Mouse (Mus musculus) midbrain, postnatal 0 days (tissue): ENCODE data around the gene Rpap3. TPM values are rescaled to one million over a fixed set of nuclear protein-coding genes. Genes with fewer than 3 reads are reported as not detected.

Source experiments
- ATAC-seq: fragments of 200-750 bp; cut with Nextera tagmentation; 2 replicates; pipeline ENCODE4 v1.8.0; 2017; ENCODE audit warnings: moderate number of reproducible peaks, mild to moderate bottlenecking, moderate TSS enrichment, moderate library complexity; ENCODE audit not compliant: low FRiP score
- DNase-seq: peaks from one replicate; pipeline ENCODE4 v3.0.0-alpha.2; 2015; ENCODE audit warnings: low spot score
- H3K27ac ChIP-seq: fragments of 300-500 bp; sonication (generic); 2 replicates; pipeline ENCODE4 v1.5.1; 2014; ENCODE audit warnings: low read depth, mild to moderate bottlenecking, low read length, mixed read lengths
- H3K27me3 ChIP-seq: fragments of 300-500 bp; sonication (generic); 2 replicates; pipeline ENCODE4 v1.6.1; 2014; ENCODE audit warnings: low read length, control low read depth, mixed read lengths; ENCODE audit not compliant: insufficient read depth
- H3K36me3 ChIP-seq: fragments of 300-500 bp; sonication (generic); 2 replicates; pipeline ENCODE4 v1.6.1; 2014; ENCODE audit warnings: low read length, control low read depth, mixed read lengths; ENCODE audit not compliant: insufficient read depth
- H3K4me1 ChIP-seq: fragments of 300-500 bp; sonication (generic); 2 replicates; pipeline ENCODE4 v1.6.1; 2014; ENCODE audit warnings: mild to moderate bottlenecking, control low read depth, antibody characterized with exemption, low read length, mixed read lengths; ENCODE audit not compliant: insufficient read depth
- H3K4me2 ChIP-seq: fragments of 300-500 bp; sonication (generic); 2 replicates; pipeline ENCODE4 v1.6.1; 2014; ENCODE audit warnings: low read depth, mild to moderate bottlenecking, low read length, mixed read lengths; ENCODE audit not compliant: poor library complexity, severe bottlenecking
- H3K4me3 ChIP-seq: fragments of 300-500 bp; sonication (generic); 2 replicates; pipeline ENCODE4 v1.5.1; 2014; ENCODE audit warnings: low read depth, mild to moderate bottlenecking, low read length, moderate library complexity
- H3K9ac ChIP-seq: fragments of 300-500 bp; sonication (generic); replicated peaks from 2 replicates; pipeline ENCODE4 v1.6.1; 2014; ENCODE audit warnings: mild to moderate bottlenecking, low read length, moderate library complexity, mixed read lengths; ENCODE audit not compliant: poor library complexity, severe bottlenecking
- H3K9me3 ChIP-seq: fragments of 300-500 bp; sonication (generic); 2 replicates; pipeline ENCODE4 v1.6.1; 2016; ENCODE audit warnings: low read length, control low read depth
- CTCF ChIP-seq: IDR thresholded peaks from 2 replicates; pipeline ENCODE4 v1.5.1; 2016; ENCODE audit warnings: antibody characterized with exemption, mild to moderate bottlenecking
- WGBS: fragments of 180-500 bp; shearing (Covaris S2); extraction: QIAGEN DNeasy Blood & Tissue Kit; methylation state at CpG from one replicate; pipeline ENCODE4 v1.1.7; 2014; 5-methylcytosine and 5-hydroxymethylcytosine counted together
- polyA plus RNA-seq: library from polyadenylated mRNA; unstranded; fragments of >200 nt; fragmentation: Nextera tagmentation; extraction: Ambion mirVana; gene quantifications from 2 replicates; pipeline ENCODE4 v1.2.1, GENCODE M21; 2015
- total RNA-seq: library from RNA; depleted of rRNA; stranded (reverse); fragments of >200 nt; gene quantifications from 2 replicates; pipeline ENCODE4 v1.2.3, GENCODE M21; 2014; rRNA removed

Gene Rpap3
- total RNA-seq = 21.8 and 35.2 TPM in 2 replicates
- polyA plus RNA-seq = 44.4 and 46.2 TPM in 2 replicates

DNA sequence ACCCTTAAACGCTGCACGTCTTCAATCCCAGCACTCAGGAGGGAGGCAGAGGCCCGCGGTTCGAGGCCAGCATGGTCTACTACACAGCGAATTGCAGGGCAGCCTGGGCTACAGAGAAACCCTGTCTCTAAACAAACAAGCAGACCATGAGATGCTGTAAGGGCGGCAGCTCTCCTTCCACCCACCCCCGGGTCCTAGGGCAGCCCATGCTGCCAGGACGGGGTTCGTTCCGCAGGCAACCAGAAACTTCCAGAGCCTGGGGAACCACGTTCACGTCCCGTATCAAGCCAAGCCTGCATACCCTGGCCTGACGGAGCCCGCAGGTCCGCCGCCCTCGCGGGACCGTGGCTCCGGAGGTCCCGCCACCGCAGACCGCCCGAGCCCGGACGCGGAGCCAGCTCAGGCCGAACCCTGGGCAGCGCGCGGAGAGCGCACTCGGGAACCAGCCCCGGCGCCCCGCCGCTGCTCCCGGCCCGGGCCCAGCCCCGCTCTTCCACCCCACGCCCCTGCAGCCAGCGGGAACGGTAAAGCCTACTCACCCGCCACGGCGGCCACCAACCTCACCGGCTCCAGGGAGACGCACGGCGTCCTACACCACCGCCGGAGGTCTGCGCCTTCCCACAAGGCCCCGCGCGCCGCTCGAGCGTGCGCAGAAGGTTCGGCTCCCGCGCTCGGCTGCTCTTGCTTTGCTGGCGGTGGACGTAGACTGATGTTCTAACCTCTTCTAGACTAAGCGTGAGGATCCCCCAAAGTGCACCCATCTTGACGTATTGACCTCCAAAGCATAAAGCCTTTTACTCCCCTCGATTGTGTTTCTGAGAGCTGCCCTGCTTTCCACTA lies at the start of gene Rpap3:
TSS of gene Rpap3 (minus strand) at position 615 of the 840 bp plus-strand sequence.
- H3K4me3 ChIP-seq = peak within 1 kb of the TSS; percentile 90
- ATAC-seq = peak; percentile 84
- no peak for TF ChIP-seq CTCF
- 0 out of 2 replicates have a peak within 1 kb of the TSS, but pooled peaks have one; percentile 28 for H3K27ac ChIP-seq
- H3K27me3 ChIP-seq = no peaks in the 10 kb centered on the region
- no peaks in the 10 kb centered on the region for H3K9me3 ChIP-seq
- under 1% methylated on average over 69 of the region's 71 CpGs for WGBS
- peak within 1 kb of the TSS; percentile 54 for H3K4me2 ChIP-seq
- peak; percentile 89 for DNase-seq
- peak within 1 kb of the TSS; percentile 91 for H3K9ac ChIP-seq
- no peaks in the 10 kb centered on the region; the same call in 1 of the 2 replicates for H3K4me1 ChIP-seq
- peaks cover 13% of the 10 kb centered on the region; the same call in 1 of the 2 replicates for H3K36me3 ChIP-seq

DNA sequence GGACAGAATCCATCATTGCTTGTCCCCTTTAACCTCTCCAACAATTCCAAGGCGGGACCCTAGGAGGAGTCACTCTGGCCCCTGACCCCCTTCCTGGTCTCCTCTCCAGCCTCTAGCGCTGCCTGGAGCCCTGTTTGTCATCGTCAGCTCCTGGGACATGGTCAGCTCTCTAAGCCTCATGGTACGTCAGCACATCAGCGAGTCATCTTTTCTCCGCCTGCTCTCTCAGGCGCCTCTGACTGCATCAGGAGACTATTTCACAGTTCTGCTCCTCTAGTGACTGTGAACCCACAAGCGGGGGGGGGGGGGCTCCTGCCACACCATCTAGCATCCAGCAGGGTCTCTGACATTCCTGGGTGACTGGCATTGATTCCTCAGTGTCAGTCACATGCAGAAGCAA lies 49.7 kb upstream of the Rpap3 start:
- H3K4me3 ChIP-seq = no peak overlapping the region
- TF ChIP-seq CTCF = no peak
- WGBS = 52% methylated on average over 8 of the region's 8 CpGs
- peaks cover 4% of the 10 kb centered on the region; the same call in 1 of the 2 replicates for H3K27me3 ChIP-seq
- DNase-seq (no peak), ATAC-seq (no peak)
- H3K9ac ChIP-seq = no peak overlapping the region
- H3K27ac ChIP-seq = no peak overlapping the region
- H3K36me3 ChIP-seq = peaks cover 40% of the 10 kb centered on the region
- H3K4me1 ChIP-seq = no peaks in the 10 kb centered on the region
- no peaks in the 10 kb centered on the region for H3K9me3 ChIP-seq
- H3K4me2 ChIP-seq = no peak overlapping the region

DNA sequence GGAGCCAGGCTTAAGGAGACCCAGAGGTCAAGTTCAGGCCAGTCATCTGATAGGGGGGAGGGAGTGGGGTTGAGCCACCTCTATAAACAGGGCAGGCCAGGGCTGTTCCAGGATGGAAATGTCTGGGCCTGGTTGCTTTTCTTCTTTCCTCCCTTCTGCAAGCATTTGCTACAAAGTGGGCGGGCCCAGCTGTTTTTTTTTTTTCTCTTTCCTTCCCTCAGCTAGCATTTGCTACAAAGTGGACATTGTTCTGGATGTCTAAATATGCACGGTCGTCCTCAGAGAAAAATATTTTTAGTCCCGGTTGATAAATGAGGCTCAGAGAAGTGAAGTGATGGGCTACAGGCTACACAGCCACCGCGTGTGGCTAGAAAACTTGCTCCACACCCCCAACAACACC lies 48.9 kb upstream of the Rpap3 start:
- no peak for ATAC-seq
- WGBS = 77% methylated on average over 6 of the region's 6 CpGs
- no peak for TF ChIP-seq CTCF
- no peak for DNase-seq
- peaks cover 4% of the 10 kb centered on the region; the same call in 1 of the 2 replicates for H3K27me3 ChIP-seq
- H3K27ac ChIP-seq = no peak overlapping the region
- no peaks in the 10 kb centered on the region for H3K9me3 ChIP-seq
- no peaks in the 10 kb centered on the region for H3K4me1 ChIP-seq
- no peak overlapping the region for H3K4me3 ChIP-seq
- H3K9ac ChIP-seq = no peak overlapping the region
- H3K36me3 ChIP-seq = peaks cover 37% of the 10 kb centered on the region
- H3K4me2 ChIP-seq = no peak overlapping the region

DNA sequence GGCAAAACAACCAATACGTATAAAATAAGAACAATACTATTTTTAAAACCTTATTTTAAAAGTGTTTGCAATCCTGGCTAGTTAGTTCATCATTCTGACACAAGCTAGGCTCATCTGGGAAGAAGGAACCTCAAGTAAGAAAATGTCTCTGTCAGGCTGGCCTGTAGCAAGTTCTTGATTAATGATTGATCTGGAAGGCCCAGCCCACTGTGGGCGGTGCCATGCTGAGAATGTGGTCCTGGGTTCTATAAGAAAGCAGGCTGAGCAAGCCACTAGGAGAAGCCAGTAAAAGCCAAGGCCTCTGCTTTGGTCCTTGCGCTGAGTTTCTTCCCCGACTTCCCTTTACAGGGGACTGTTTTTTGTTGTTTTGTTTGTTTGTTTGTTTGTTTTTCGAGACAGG lies 46.9 kb upstream of the Rpap3 start:
- 93% methylated on average over 5 of the region's 5 CpGs for WGBS
- no peak for TF ChIP-seq CTCF
- Histone ChIP-seq H3K27ac (no peak overlapping the region), H3K36me3 (peaks cover 28% of the 10 kb centered on the region), H3K9ac (no peak overlapping the region), H3K4me1 (no peaks in the 10 kb centered on the region), H3K4me3 (no peak overlapping the region), H3K9me3 (no peaks in the 10 kb centered on the region), H3K4me2 (no peak overlapping the region), H3K27me3 (peaks cover 4% of the 10 kb centered on the region; the same call in 1 of the 2 replicates)
- DNase-seq (no peak), ATAC-seq (no peak)

DNA sequence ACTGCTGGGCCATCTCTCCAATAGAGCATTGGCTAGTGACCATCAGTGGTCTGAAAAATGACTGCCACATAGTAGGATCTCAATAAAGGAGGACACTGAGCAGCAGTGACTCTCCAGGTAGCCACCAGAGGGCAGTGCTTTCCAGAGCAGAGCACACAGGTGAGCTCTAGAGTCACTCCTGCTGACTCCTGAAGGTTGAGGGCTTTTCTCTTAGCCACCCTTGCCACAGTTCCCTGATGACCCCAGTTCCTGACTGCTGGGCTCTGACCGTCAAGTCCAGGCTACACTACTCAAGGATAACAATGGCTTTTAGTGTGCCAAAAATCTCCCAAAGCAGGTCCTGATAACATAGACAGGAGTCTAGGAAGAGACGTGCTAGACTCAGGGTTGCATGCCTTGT lies 46.1 kb upstream of the Rpap3 start:
- no peaks in the 10 kb centered on the region for H3K9me3 ChIP-seq
- H3K27me3 ChIP-seq = no peaks in the 10 kb centered on the region
- H3K4me2 ChIP-seq = no peak overlapping the region
- peaks cover 26% of the 10 kb centered on the region for H3K36me3 ChIP-seq
- TF ChIP-seq CTCF = peak; percentile 49
- no peak overlapping the region for H3K27ac ChIP-seq
- WGBS = 82% methylated on average over 2 of the region's 2 CpGs
- H3K4me3 ChIP-seq = no peak overlapping the region
- H3K4me1 ChIP-seq = no peaks in the 10 kb centered on the region
- DNase-seq (no peak), ATAC-seq (no peak)
- no peak overlapping the region for H3K9ac ChIP-seq

DNA sequence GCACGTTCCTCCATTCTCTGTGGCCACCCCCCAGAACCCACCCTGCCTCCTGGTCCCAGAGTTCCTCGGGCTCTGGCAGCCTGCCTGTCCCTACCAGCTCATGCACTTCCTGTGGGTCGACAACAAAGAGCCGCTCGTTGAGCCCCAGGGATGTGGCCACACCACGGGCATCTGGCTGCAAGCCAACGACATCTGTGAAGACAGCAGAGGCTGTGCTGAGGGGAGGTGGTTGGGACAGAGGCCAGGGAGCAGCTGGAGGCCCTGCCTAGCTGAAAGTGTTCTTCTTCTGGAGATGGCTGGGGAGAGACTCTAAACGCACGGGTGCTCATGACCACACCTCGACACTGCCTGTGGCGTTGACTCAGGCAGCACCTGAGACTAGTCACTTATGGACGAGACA lies 45.1 kb upstream of the Rpap3 start:
- TF ChIP-seq CTCF = no peak

More for the DNA sequence above, 45.1 kb upstream of the Rpap3 start:
- ATAC-seq (peak; percentile 76), DNase-seq (peak; percentile 93)
- H3K4me3 ChIP-seq = no peak overlapping the region
- WGBS = 24% methylated on average over 12 of the region's 12 CpGs
- H3K36me3 ChIP-seq = peaks cover 23% of the 10 kb centered on the region
- no peaks in the 10 kb centered on the region for H3K4me1 ChIP-seq
- H3K4me2 ChIP-seq = no peak overlapping the region
- no peaks in the 10 kb centered on the region for H3K9me3 ChIP-seq
- peak overlapping the region; percentile 7; the same call in 1 of the 2 replicates for H3K27ac ChIP-seq
- H3K9ac ChIP-seq = no peak overlapping the region
- H3K27me3 ChIP-seq = 0 out of 2 replicates have a peak, but pooled peaks cover 4% of the 10 kb centered on the region
